Mouse (Mus musculus): Measurements from ENCODE around the gene Trpc3. TPM values are rescaled to one million over a fixed set of nuclear protein-coding genes. Genes with fewer than 3 reads are reported as not detected.

The Trpc3 gene
- polyA plus RNA-seq (2014; fragmentation: Nextera tagmentation; extraction: Ambion mirVana) = 3.7 and 5.6 TPM in 2 replicates

GRCm38 (mm10) chr3:36689392-36690291 lies at the start of gene Trpc3:
TSS of gene Trpc3 (minus strand) at chr3:36690167.
- Histone ChIP-seq H3K4me2 (ENCODE audit: low read length) (peak within 1 kb of the TSS; percentile 84), H3K9me3 (ENCODE audit: control insufficient read depth, low read length) (no peaks in the 10 kb centered on the region), H3K36me3 (ENCODE audit: control insufficient read depth, insufficient read depth, low read length) (no peaks in the 10 kb centered on the region), H3K27ac (ENCODE audit: low read depth) (no peak within 1 kb of the TSS), H3K4me1 (replicated peaks; ENCODE audit: control insufficient read depth, insufficient read depth, low read length) (no peaks in the 10 kb centered on the region), H3K4me3 (ENCODE audit: low read depth, low read length) (peak within 1 kb of the TSS; percentile 65), H3K27me3 (replicated peaks; ENCODE audit: control insufficient read depth, insufficient read depth, low read length) (0 out of 2 replicates have a peak, but pooled peaks cover 12% of the 10 kb centered on the region), H3K9ac (ENCODE audit: low read length) (peak within 1 kb of the TSS; percentile 57)
- DNase-seq (ENCODE audit: low spot score) (peak; percentile 78), ATAC-seq (replicated peaks; ENCODE audit: low FRiP score, low TSS enrichment, low read depth) (peak; percentile 88)
- under 1% methylated on average over 88 of the region's 91 CpGs for WGBS

- Histone ChIP-seq H3K9me3 (ENCODE audit: control insufficient read depth, low read length) (no peaks in the 10 kb centered on the region), H3K27me3 (replicated peaks; ENCODE audit: control insufficient read depth, insufficient read depth, low read length) (no peaks in the 10 kb centered on the region), H3K9ac (ENCODE audit: low read length) (no peak overlapping the region), H3K27ac (ENCODE audit: low read depth) (no peak overlapping the region), H3K4me3 (ENCODE audit: low read depth, low read length) (no peak overlapping the region), H3K4me2 (ENCODE audit: low read length) (no peak overlapping the region), H3K36me3 (ENCODE audit: control insufficient read depth, insufficient read depth, low read length) (no peaks in the 10 kb centered on the region), H3K4me1 (replicated peaks; ENCODE audit: control insufficient read depth, insufficient read depth, low read length) (no peaks in the 10 kb centered on the region)
- ATAC-seq (replicated peaks; ENCODE audit: low FRiP score, low TSS enrichment, low read depth) (no peak), DNase-seq (ENCODE audit: low spot score) (no peak)
- WGBS = 62% methylated on average over 4 of the region's 4 CpGs
These were observed 48.1 kb upstream of the Trpc3 start for GRCm38 (mm10) chr3:36738071-36738470.

GRCm38 (mm10) chr3:36733075-36733474 lies 43.1 kb upstream of the Trpc3 start:
- no peak overlapping the region for H3K4me3 ChIP-seq (ENCODE audit: low read depth, low read length)
- no peaks in the 10 kb centered on the region for H3K4me1 ChIP-seq (replicated peaks; ENCODE audit: control insufficient read depth, insufficient read depth, low read length)
- H3K27ac ChIP-seq (ENCODE audit: low read depth) = no peak overlapping the region
- H3K9me3 ChIP-seq (ENCODE audit: control insufficient read depth, low read length) = no peaks in the 10 kb centered on the region
- no peak overlapping the region for H3K9ac ChIP-seq (ENCODE audit: low read length)
- H3K27me3 ChIP-seq (replicated peaks; ENCODE audit: control insufficient read depth, insufficient read depth, low read length) = no peaks in the 10 kb centered on the region
- ATAC-seq (replicated peaks; ENCODE audit: low FRiP score, low TSS enrichment, low read depth) = no peak
- WGBS = 87% methylated on average over 4 of the region's 4 CpGs
- no peak overlapping the region for H3K4me2 ChIP-seq (ENCODE audit: low read length)
- no peaks in the 10 kb centered on the region for H3K36me3 ChIP-seq (ENCODE audit: control insufficient read depth, insufficient read depth, low read length)
- no peak for DNase-seq (ENCODE audit: low spot score)

- Histone ChIP-seq H3K36me3 (ENCODE audit: control insufficient read depth, insufficient read depth, low read length) (no peaks in the 10 kb centered on the region), H3K4me1 (replicated peaks; ENCODE audit: control insufficient read depth, insufficient read depth, low read length) (no peaks in the 10 kb centered on the region), H3K9ac (ENCODE audit: low read length) (no peak overlapping the region), H3K27me3 (replicated peaks; ENCODE audit: control insufficient read depth, insufficient read depth, low read length) (no peaks in the 10 kb centered on the region), H3K27ac (ENCODE audit: low read depth) (no peak overlapping the region), H3K4me2 (ENCODE audit: low read length) (no peak overlapping the region), H3K9me3 (ENCODE audit: control insufficient read depth, low read length) (no peaks in the 10 kb centered on the region), H3K4me3 (ENCODE audit: low read depth, low read length) (no peak overlapping the region)
- DNase-seq (ENCODE audit: low spot score) (no peak), ATAC-seq (replicated peaks; ENCODE audit: low FRiP score, low TSS enrichment, low read depth) (no peak)
- WGBS = 74% methylated on average over 8 of the region's 8 CpGs
These were observed 36.6 kb upstream of the Trpc3 start for GRCm38 (mm10) chr3:36726545-36726944.

- Histone ChIP-seq H3K27me3 (replicated peaks; ENCODE audit: control insufficient read depth, insufficient read depth, low read length) (no peaks in the 10 kb centered on the region), H3K4me2 (ENCODE audit: low read length) (no peak overlapping the region), H3K4me1 (replicated peaks; ENCODE audit: control insufficient read depth, insufficient read depth, low read length) (no peaks in the 10 kb centered on the region), H3K9me3 (ENCODE audit: control insufficient read depth, low read length) (no peaks in the 10 kb centered on the region), H3K36me3 (ENCODE audit: control insufficient read depth, insufficient read depth, low read length) (no peaks in the 10 kb centered on the region), H3K4me3 (ENCODE audit: low read depth, low read length) (no peak overlapping the region), H3K9ac (ENCODE audit: low read length) (no peak overlapping the region), H3K27ac (ENCODE audit: low read depth) (no peak overlapping the region)
- ATAC-seq (replicated peaks; ENCODE audit: low FRiP score, low TSS enrichment, low read depth) = no peak
- 86% methylated on average over 3 of the region's 3 CpGs for WGBS
- DNase-seq (ENCODE audit: low spot score) = no peak
These were observed 31.9 kb upstream of the Trpc3 start for GRCm38 (mm10) chr3:36721850-36722249.

- H3K27me3 ChIP-seq (replicated peaks; ENCODE audit: control insufficient read depth, insufficient read depth, low read length) = no peaks in the 10 kb centered on the region
- DNase-seq (ENCODE audit: low spot score) (no peak), ATAC-seq (replicated peaks; ENCODE audit: low FRiP score, low TSS enrichment, low read depth) (no peak)
- H3K9me3 ChIP-seq (ENCODE audit: control insufficient read depth, low read length) = no peaks in the 10 kb centered on the region
- no peak overlapping the region for H3K9ac ChIP-seq (ENCODE audit: low read length)
- H3K4me1 ChIP-seq (replicated peaks; ENCODE audit: control insufficient read depth, insufficient read depth, low read length) = no peaks in the 10 kb centered on the region
- no peak overlapping the region for H3K4me2 ChIP-seq (ENCODE audit: low read length)
- no peak overlapping the region for H3K27ac ChIP-seq (ENCODE audit: low read depth)
- WGBS = 78% methylated on average over 3 of the region's 3 CpGs
- H3K4me3 ChIP-seq (ENCODE audit: low read depth, low read length) = no peak overlapping the region
- H3K36me3 ChIP-seq (ENCODE audit: control insufficient read depth, insufficient read depth, low read length) = no peaks in the 10 kb centered on the region
These were observed 19.6 kb upstream of the Trpc3 start for GRCm38 (mm10) chr3:36709521-36709920.

GRCm38 (mm10) chr3:36690292-36690650 lies 304 bp upstream of the Trpc3 start:
- peak overlapping the region; percentile 65 for H3K4me3 ChIP-seq (ENCODE audit: low read depth, low read length)
- H3K27ac ChIP-seq (ENCODE audit: low read depth) = no peak overlapping the region
- DNase-seq (ENCODE audit: low spot score) (no peak), ATAC-seq (replicated peaks; ENCODE audit: low FRiP score, low TSS enrichment, low read depth) (no peak)
- no peaks in the 10 kb centered on the region for H3K9me3 ChIP-seq (ENCODE audit: control insufficient read depth, low read length)
- WGBS = 10% methylated on average over 7 of the region's 7 CpGs
- no peaks in the 10 kb centered on the region for H3K4me1 ChIP-seq (replicated peaks; ENCODE audit: control insufficient read depth, insufficient read depth, low read length)
- no peak overlapping the region for H3K9ac ChIP-seq (ENCODE audit: low read length)
- no peaks in the 10 kb centered on the region for H3K36me3 ChIP-seq (ENCODE audit: control insufficient read depth, insufficient read depth, low read length)
- H3K27me3 ChIP-seq (replicated peaks; ENCODE audit: control insufficient read depth, insufficient read depth, low read length) = 0 out of 2 replicates have a peak, but pooled peaks cover 12% of the 10 kb centered on the region
- peak overlapping the region; percentile 84 for H3K4me2 ChIP-seq (ENCODE audit: low read length)

GRCm38 (mm10) chr3:36688874-36689273 lies 1.1 kb downstream of the Trpc3 start:
- H3K9ac ChIP-seq (ENCODE audit: low read length) = no peak overlapping the region

GRCm38 (mm10) chr3:36675822-36676221 lies 14.1 kb downstream of the Trpc3 start:
- Histone ChIP-seq H3K4me2 (ENCODE audit: low read length) (no peak overlapping the region), H3K9me3 (ENCODE audit: control insufficient read depth, low read length) (no peaks in the 10 kb centered on the region), H3K4me3 (ENCODE audit: low read depth, low read length) (no peak overlapping the region), H3K4me1 (replicated peaks; ENCODE audit: control insufficient read depth, insufficient read depth, low read length) (no peaks in the 10 kb centered on the region), H3K36me3 (ENCODE audit: control insufficient read depth, insufficient read depth, low read length) (no peaks in the 10 kb centered on the region), H3K9ac (ENCODE audit: low read length) (no peak overlapping the region), H3K27me3 (replicated peaks; ENCODE audit: control insufficient read depth, insufficient read depth, low read length) (no peaks in the 10 kb centered on the region), H3K27ac (ENCODE audit: low read depth) (no peak overlapping the region)
- ATAC-seq (replicated peaks; ENCODE audit: low FRiP score, low TSS enrichment, low read depth) (no peak), DNase-seq (ENCODE audit: low spot score) (no peak)
- 85% methylated on average over 1 of the region's 1 CpGs for WGBS

More at GRCm38 (mm10) chr3:36688874-36689273, 1.1 kb downstream of the Trpc3 start:
- 4% methylated on average over 21 of the region's 21 CpGs for WGBS
- H3K4me2 ChIP-seq (ENCODE audit: low read length) = peak overlapping the region; percentile 84
- H3K36me3 ChIP-seq (ENCODE audit: control insufficient read depth, insufficient read depth, low read length) = no peaks in the 10 kb centered on the region
- peak overlapping the region; percentile 65 for H3K4me3 ChIP-seq (ENCODE audit: low read depth, low read length)
- no peaks in the 10 kb centered on the region for H3K9me3 ChIP-seq (ENCODE audit: control insufficient read depth, low read length)
- DNase-seq (ENCODE audit: low spot score) = peak; percentile 87
- 0 out of 2 replicates have a peak, but pooled peaks cover 12% of the 10 kb centered on the region for H3K27me3 ChIP-seq (replicated peaks; ENCODE audit: control insufficient read depth, insufficient read depth, low read length)
- no peak overlapping the region for H3K27ac ChIP-seq (ENCODE audit: low read depth)
- no peaks in the 10 kb centered on the region for H3K4me1 ChIP-seq (replicated peaks; ENCODE audit: control insufficient read depth, insufficient read depth, low read length)
- ATAC-seq (replicated peaks; ENCODE audit: low FRiP score, low TSS enrichment, low read depth) = peak; percentile 57
